Mouse (Mus musculus) liver, postnatal 0 days (tissue): ENCODE data around the gene Dlst. TPM values are rescaled to one million over a fixed set of nuclear protein-coding genes. Genes with fewer than 3 reads are reported as not detected.
A peak's percentile ranks its signal among the peaks of the same experiment; 100 is the strongest.

Experiments used
- ATAC-seq: fragments of 200-750 bp; cut with Nextera tagmentation; 2 replicates; pipeline ENCODE4 v1.8.0; 2017; ENCODE audit warnings: mild to moderate bottlenecking, moderate library complexity
- DNase-seq: peaks from one replicate; pipeline ENCODE4 v3.0.0-alpha.2; 2016
- H3K27ac ChIP-seq: fragments of 300-500 bp; sonication (generic); 2 replicates; pipeline ENCODE4 v1.5.1; 2014; ENCODE audit warnings: antibody characterized with exemption, moderate library complexity, mild to moderate bottlenecking, low read depth
- H3K27me3 ChIP-seq: fragments of 300-500 bp; sonication (generic); 2 replicates; pipeline ENCODE4 v1.6.1; 2014; ENCODE audit warnings: low read length, control low read depth, mixed read lengths; ENCODE audit not compliant: insufficient read depth
- H3K36me3 ChIP-seq: fragments of 300-500 bp; sonication (generic); replicated peaks from 2 replicates; pipeline ENCODE4 v1.6.1; 2014; ENCODE audit warnings: mild to moderate bottlenecking, control low read depth, low read length, moderate library complexity, mixed read lengths; ENCODE audit not compliant: insufficient read depth
- H3K4me1 ChIP-seq: fragments of 300-500 bp; sonication (generic); 2 replicates; pipeline ENCODE4 v1.6.1; 2014; ENCODE audit warnings: antibody characterized with exemption, mild to moderate bottlenecking, control low read depth; ENCODE audit not compliant: insufficient read depth
- H3K4me2 ChIP-seq: fragments of 300-500 bp; sonication (generic); 2 replicates; pipeline ENCODE4 v1.6.1; 2014; ENCODE audit warnings: low read depth, mild to moderate bottlenecking, low read length, moderate library complexity, mixed read lengths
- H3K4me3 ChIP-seq: fragments of 300-500 bp; sonication (generic); 2 replicates; pipeline ENCODE4 v1.5.1; 2014; ENCODE audit warnings: low read depth, low read length
- H3K9ac ChIP-seq: fragments of 300-500 bp; sonication (generic); replicated peaks from 2 replicates; pipeline ENCODE4 v1.6.1; 2014; ENCODE audit warnings: mild to moderate bottlenecking, moderate library complexity
- H3K9me3 ChIP-seq: fragments of 300-500 bp; sonication (generic); 2 replicates; pipeline ENCODE4 v1.6.1; 2016; ENCODE audit warnings: mild to moderate bottlenecking, control low read depth, low read length, mixed read lengths
- CTCF ChIP-seq: sonication (generic); IDR thresholded peaks from 2 replicates; pipeline ENCODE4 v1.5.1; 2016; ENCODE audit warnings: antibody characterized with exemption, low read depth
- EP300 ChIP-seq: IDR thresholded peaks from 2 replicates; pipeline ENCODE4 v1.6.1; 2016; ENCODE audit warnings: antibody characterized with exemption, low read depth, mild to moderate bottlenecking
- WGBS: fragments of 180-500 bp; shearing (Covaris S2); extraction: QIAGEN DNeasy Blood & Tissue Kit; methylation state at CpG from one replicate; pipeline ENCODE4 v1.1.7; 2014; ENCODE audit not compliant: insufficient replicate concordance; 5-methylcytosine and 5-hydroxymethylcytosine counted together
- polyA plus RNA-seq: library from polyadenylated mRNA; unstranded; fragments of >200 nt; fragmentation: Nextera tagmentation; extraction: Ambion mirVana; gene quantifications from 2 replicates; pipeline ENCODE4 v1.2.1, GENCODE M21; 2015

Dlst gene
- polyA plus RNA-seq, 1 experiment from 2014 or later: 76.4 TPM

DNA sequence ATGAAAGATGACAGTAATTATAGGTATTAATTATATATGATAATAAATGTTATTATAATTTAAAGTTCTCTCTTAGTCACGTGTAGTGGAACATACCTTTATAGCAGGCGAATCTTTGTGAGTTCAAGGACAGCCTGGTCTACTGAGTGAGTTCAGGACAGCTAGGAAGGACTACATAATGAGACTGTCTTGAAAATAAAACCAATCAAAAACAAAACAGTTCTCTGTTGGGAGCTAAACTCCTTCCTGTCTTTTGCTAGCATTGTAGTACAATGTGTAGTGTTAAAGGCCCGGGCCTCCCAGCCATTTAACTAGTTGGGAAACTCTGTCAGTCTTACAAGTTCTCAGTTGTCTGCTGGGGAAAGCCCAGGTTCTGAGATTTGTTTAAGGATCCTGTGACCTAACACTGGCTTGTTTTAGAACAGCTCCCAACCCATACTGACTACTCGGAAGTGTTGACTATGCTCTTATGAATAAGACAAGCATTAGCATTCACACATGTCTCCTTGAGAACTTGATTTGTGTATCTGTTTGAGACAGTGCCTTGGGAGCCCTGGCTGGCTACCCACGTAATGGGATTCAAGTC, 9.0 kb upstream of the Dlst start:
- Histone ChIP-seq H3K4me1 (peaks cover 10% of the 10 kb centered on the region), H3K9ac (no peak overlapping the region), H3K9me3 (no peaks in the 10 kb centered on the region), H3K27ac (no peak overlapping the region), H3K4me2 (no peak overlapping the region), H3K36me3 (no peaks in the 10 kb centered on the region), H3K4me3 (no peak overlapping the region), H3K27me3 (no peaks in the 10 kb centered on the region)
- DNase-seq (no peak), ATAC-seq (no peak)
- no peak for TF ChIP-seq EP300
- TF ChIP-seq CTCF: no peak
- 76% methylated on average over 5 of the region's 5 CpGs for WGBS

DNA sequence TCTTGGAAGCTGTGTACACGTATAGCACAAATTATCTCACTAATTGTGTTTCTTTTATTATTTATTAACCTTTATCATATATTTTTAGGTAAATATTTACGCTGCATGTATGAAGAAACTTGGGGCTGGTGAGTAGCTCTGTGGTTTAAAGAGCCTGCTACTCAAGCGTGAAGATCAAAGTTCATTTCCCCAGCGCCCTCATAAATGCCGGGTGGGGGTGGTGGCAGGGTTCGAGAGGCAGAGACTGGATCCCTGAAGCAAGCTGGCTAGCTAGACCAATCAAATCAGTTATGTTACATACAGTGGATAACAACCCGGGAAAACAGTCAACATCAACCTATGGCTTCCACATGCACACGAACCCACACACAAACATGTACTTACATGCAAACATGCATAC, 7.5 kb upstream of the Dlst start:
- H3K9me3 ChIP-seq: no peaks in the 10 kb centered on the region
- no peak overlapping the region for H3K4me2 ChIP-seq
- ATAC-seq (no peak), DNase-seq (no peak)
- H3K27me3 ChIP-seq: no peaks in the 10 kb centered on the region
- 58% methylated on average over 8 of the region's 8 CpGs for WGBS
- H3K9ac ChIP-seq: no peak overlapping the region
- TF ChIP-seq EP300: no peak
- TF ChIP-seq CTCF: no peak
- H3K27ac ChIP-seq: no peak overlapping the region
- no peak overlapping the region for H3K4me3 ChIP-seq
- no peaks in the 10 kb centered on the region for H3K36me3 ChIP-seq
- H3K4me1 ChIP-seq: peaks cover 10% of the 10 kb centered on the region

DNA sequence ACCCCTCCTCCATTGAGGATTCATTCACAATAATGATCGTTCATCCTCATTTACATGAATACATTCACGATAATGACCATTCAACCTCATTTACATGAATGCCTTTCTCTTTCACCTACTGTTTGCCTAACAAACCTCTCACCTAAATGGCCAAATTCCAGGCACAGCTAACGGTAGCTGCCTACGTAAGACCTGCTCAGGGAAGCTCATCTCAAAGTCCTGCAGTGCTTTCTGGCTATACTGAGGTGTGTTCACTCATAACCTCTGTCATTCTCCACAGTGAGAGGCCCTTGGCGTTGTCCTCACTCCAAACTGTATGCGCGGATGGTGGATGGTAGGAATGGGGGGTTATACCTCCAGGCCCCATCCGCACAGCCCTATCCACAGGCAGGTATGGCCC, 5.8 kb upstream of the Dlst start:
- H3K27me3 ChIP-seq: no peaks in the 10 kb centered on the region
- no peak overlapping the region for H3K4me3 ChIP-seq
- no peaks in the 10 kb centered on the region for H3K9me3 ChIP-seq
- no peak for TF ChIP-seq EP300
- no peak for TF ChIP-seq CTCF
- ATAC-seq (peak; percentile 89), DNase-seq (peak; percentile 33)
- H3K9ac ChIP-seq: no peak overlapping the region
- peaks cover 21% of the 10 kb centered on the region for H3K4me1 ChIP-seq
- no peaks in the 10 kb centered on the region for H3K36me3 ChIP-seq
- H3K27ac ChIP-seq: peak overlapping the region; percentile 76
- H3K4me2 ChIP-seq: no peak overlapping the region
- 83% methylated on average over 8 of the region's 8 CpGs for WGBS

DNA sequence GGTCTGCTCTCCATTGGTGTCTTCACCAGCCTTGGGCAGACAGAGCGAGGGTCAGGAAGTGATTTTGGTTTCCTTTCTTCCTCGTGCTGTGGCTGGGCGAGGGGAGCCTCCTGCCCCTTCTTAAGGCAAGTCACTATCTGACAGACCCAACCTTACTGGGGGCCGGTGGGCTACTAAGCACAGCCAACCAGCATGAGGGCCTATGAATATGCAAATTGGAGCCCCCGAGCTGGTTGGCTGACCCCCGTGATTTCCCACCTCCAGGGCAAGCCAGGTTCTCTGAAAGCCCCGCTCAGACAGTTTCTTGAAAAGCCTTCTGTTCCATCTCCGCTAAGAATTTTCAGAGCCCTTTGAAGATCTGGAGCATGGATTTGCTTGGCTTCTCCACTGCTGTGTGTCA, 4.3 kb upstream of the Dlst start:
- Histone ChIP-seq H3K4me2 (peak overlapping the region; percentile 45), H3K36me3 (no peaks in the 10 kb centered on the region), H3K9ac (no peak overlapping the region), H3K9me3 (no peaks in the 10 kb centered on the region), H3K4me1 (peaks cover 24% of the 10 kb centered on the region), H3K27me3 (no peaks in the 10 kb centered on the region), H3K27ac (no peak overlapping the region), H3K4me3 (no peak overlapping the region)
- ATAC-seq (no peak), DNase-seq (no peak)
- 10% methylated on average over 8 of the region's 8 CpGs for WGBS
- TF ChIP-seq EP300 (no peak), CTCF (no peak)

DNA sequence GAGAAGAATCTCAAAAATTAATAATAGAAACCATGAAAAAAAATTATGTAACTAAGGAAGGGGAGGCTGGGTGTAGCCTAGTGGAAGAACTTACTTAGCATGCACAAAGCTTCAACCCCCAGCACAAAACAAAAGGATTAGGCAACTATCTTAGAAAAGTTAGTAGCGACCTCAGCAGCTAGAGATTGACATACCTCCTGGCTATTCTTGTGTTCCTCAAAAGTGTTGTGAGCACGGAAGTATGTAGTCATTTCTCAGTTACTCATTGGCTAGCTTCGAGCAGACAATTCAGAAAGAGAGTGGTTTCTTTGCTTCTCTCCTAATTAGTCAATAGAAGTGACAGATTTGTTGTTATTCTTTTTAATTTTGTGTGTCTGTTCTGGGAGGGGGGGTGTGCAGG, 2.0 kb upstream of the Dlst start:
- ATAC-seq (no peak), DNase-seq (no peak)
- no peak for TF ChIP-seq EP300
- no peak for TF ChIP-seq CTCF
- H3K27ac ChIP-seq: 0 out of 2 replicates have a peak overlapping the region, but pooled peaks have one; percentile 39
- H3K9ac ChIP-seq: no peak overlapping the region
- H3K27me3 ChIP-seq: no peaks in the 10 kb centered on the region
- 0 out of 2 replicates have a peak, but pooled peaks cover 6% of the 10 kb centered on the region for H3K36me3 ChIP-seq
- no peaks in the 10 kb centered on the region for H3K9me3 ChIP-seq
- H3K4me3 ChIP-seq: no peak overlapping the region
- H3K4me2 ChIP-seq: peak overlapping the region; percentile 8
- WGBS: 54% methylated on average over 3 of the region's 3 CpGs
- H3K4me1 ChIP-seq: peaks cover 44% of the 10 kb centered on the region

DNA sequence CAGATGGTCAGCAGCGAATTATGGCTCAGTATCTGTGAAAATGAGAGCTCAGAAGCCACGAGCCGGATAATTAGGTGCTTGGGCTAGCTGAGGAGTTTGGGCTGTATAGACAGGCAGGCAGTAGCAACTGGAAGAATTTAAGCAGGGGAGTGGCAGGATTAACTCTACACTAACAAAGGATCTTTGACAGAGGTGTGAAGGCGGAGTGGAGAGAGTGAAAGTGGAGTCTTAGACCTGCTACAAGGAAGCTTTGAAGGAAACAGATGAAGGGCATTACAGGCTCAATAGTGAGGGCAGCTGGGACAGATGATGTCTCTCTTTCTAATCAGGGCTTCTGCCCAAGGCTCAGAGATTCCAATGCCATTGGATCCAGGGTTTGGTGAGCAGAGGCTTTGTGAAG, 1.2 kb upstream of the Dlst start:
- TF ChIP-seq CTCF (no peak), EP300 (no peak)
- ATAC-seq: no peak
- no peak for DNase-seq
- H3K9me3 ChIP-seq: no peaks in the 10 kb centered on the region
- 0 out of 2 replicates have a peak overlapping the region, but pooled peaks have one; percentile 39 for H3K27ac ChIP-seq
- peak overlapping the region; percentile 90 for H3K4me2 ChIP-seq
- no peak overlapping the region for H3K9ac ChIP-seq
- no peak overlapping the region for H3K4me3 ChIP-seq
- no peaks in the 10 kb centered on the region for H3K27me3 ChIP-seq
- H3K36me3 ChIP-seq: 0 out of 2 replicates have a peak, but pooled peaks cover 6% of the 10 kb centered on the region
- H3K4me1 ChIP-seq: peaks cover 46% of the 10 kb centered on the region
- WGBS: 79% methylated on average over 4 of the region's 4 CpGs
